Mouse (Mus musculus) c-Kit-positive CD71-positive TER-119-negative erythroid progenitor cells, embryonic 14.5 days (primary cell): ENCODE measurements around the gene Zfp119b.
"Not testable (repeated sequence)": the region's sequence is repeated elsewhere in the genome, so short reads cannot be mapped to it uniquely, and the experiment has no call there.

Experiments
- DNase-seq: peaks from one replicate; pipeline ENCODE4 v3.0.0-alpha.2; 2013; ENCODE audit warnings: low read depth

The Zfp119b gene

GRCm38 (mm10) chr17:55957726-55958583 lies 8.7 kb upstream of the Zfp119b start:
- DNase-seq, result no peak

- peak; percentile 64 for DNase-seq
Measured at GRCm38 (mm10) chr17:55957168-55957567, 7.9 kb upstream of the Zfp119b start.

DNA sequence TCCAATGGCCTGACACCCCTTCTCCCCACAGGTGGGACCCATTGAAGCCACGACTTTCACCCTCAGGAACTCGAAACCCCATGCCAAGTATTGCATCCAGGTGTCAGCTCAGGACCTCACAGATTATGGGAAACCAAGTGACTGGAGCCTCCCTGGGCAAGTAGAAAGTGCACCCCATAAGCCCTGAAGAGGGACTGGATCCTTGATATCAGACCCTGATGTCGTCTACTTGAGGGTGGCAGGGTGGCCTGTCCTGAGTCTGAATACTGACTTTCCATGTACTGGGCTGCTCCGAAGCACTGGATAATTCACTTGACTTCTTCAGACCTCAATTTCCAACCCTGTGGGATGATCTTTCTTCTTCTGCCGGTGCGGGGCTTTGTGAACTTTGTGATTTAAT lies 7.3 kb upstream of the Zfp119b start:
- DNase-seq, result no peak

DNA sequence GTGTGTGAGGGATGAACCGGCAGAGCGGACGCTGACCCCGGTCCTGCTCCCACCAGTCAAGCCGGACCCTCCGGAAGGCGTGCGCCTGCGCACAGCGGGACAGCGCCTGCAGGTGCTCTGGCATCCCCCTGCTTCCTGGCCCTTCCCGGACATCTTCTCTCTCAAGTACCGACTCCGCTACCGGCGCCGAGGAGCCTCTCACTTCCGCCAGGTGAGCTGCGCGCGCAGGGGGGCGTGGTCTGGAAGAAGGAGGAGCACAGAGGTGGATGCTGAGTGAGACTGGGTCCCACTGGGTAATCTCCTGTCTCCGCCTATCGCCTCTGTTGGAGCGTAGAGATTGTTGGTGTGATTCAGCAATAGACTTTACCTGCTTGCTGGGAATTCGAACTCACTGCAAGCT lies 6.8 kb upstream of the Zfp119b start:
- DNase-seq, result peak; percentile 70

DNA sequence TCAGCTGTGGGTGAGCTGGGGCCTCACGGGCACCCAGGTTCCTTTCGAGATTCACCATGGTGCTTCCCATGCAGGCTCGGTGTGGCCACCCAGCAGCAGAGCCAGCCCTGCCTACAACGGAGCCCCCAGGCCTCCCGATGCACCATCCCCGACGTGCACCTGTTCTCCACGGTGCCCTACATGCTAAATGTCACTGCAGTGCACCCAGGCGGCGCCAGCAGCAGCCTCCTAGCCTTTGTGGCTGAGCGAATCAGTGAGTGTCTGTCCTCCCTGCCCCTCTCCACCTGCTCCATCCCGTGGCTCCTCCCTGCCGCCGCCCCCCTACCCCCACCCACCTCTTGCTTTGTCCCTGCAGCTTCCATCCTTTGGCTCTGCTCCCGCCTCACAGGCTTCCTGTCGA lies 4.9 kb upstream of the Zfp119b start:
- no peak for DNase-seq

GRCm38 (mm10) chr17:55953751-55954150 lies 4.5 kb upstream of the Zfp119b start:
- no peak for DNase-seq

DNA sequence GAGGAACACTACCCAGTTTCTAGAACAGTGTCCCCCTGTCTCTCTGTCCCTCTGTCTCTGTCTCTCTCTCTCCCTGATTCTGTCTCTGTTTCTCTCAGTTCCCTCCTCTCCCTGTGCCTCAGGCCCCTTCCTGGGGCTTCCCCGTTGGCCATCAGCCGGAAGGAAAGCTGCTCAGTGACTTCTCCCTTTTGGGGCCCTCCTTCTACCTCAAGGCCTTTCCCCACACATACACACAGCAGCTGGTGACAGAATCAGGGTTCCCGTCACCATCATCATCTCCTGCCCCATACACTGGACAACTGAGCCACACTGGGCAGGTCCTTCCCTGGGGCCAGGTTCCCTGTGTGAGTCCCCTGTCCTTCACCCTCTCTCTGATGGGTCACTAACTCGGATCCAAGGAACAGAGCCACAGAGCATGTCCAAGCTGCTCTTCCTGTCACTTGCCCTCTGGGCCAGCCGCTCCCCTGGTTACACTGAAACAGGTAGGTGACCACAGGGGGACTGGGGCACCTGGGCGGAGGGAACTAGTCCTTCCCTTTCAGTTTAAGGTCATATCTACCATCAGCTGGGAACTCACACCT lies 3.2 kb upstream of the Zfp119b start, which contains the start of gene Ebi3:
Gene Ebi3, plus strand, starts transcription at position 194 of the 581 bp plus-strand sequence.
- no peak for DNase-seq

GRCm38 (mm10) chr17:55952041-55952440 lies 2.7 kb upstream of the Zfp119b start:
- DNase-seq, result no peak

DNA sequence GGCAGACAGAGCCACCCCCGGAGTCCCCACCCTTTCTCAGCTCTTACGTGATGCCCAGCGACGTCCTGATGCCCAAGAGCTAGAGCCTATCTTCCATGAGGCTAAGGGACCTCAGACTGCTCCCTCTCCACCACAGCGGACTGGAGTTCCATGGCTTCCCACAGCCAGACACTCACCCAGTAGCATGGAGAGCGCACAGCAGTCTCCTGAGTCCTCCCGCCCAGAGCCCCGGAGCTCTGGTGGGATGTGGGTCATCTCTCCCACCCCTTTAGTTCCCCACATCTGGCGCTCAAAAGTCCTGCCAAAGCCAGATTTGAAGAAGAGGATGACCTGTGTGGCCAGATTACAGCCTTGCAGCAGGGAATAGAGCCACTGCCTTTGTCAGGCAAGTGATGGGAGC lies 1.3 kb upstream of the Zfp119b start:
- DNase-seq, result no peak

GRCm38 (mm10) chr17:55948647-55949046 lies 653 bp downstream of the Zfp119b start:
- DNase-seq, result no peak

DNA sequence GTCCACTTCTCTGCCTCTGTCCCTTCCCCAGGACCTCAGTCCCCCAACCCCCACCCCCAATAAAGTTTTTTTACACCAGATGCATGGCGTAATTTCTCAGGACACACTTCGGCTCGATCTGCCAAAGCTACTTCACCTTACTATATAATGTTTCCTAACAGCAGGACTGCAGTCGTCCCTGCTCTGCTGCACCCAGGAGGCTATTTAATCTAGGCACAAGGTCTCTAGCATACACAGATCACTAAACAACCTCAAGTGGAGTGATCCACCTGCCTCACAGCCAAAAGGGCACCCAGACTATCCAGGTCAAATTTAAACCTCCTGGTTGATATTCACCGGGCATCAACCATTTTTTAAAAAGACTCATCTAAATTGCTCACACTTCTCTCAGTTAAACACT lies 3.6 kb downstream of the Zfp119b start:
- DNase-seq, result no peak

GRCm38 (mm10) chr17:55944866-55945682 lies 4.2 kb downstream of the Zfp119b start:
- peak; percentile 65 for DNase-seq

GRCm38 (mm10) chr17:55944387-55944865 lies 4.9 kb downstream of the Zfp119b start:
- not testable (repeated sequence) for DNase-seq

DNA sequence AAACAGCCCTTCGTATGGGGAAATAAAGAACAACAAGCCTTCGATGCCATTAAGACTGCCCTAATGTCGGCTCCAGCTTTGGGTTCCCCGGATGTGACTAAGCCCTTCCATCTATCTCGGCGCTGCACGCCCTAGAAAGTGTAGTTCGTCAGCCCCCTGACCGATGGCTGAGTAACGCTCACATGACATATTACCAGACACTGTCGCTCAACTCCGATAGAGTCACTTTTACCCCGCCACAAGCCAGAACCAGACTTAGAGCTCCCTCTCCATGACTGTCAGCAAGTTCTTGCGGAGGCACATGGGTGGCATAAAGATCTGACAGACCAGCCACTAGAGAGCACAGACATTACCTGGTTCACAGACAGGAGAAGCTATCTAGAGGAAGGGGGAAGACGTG lies 16.1 kb downstream of the Zfp119b start:
- DNase-seq, result no peak

- DNase-seq, result peak; percentile 74
Measured at GRCm38 (mm10) chr17:55932635-55933034, 16.7 kb downstream of the Zfp119b start.

- no peak for DNase-seq
Measured at GRCm38 (mm10) chr17:55931553-55932502, 17.5 kb downstream of the Zfp119b start.

DNA sequence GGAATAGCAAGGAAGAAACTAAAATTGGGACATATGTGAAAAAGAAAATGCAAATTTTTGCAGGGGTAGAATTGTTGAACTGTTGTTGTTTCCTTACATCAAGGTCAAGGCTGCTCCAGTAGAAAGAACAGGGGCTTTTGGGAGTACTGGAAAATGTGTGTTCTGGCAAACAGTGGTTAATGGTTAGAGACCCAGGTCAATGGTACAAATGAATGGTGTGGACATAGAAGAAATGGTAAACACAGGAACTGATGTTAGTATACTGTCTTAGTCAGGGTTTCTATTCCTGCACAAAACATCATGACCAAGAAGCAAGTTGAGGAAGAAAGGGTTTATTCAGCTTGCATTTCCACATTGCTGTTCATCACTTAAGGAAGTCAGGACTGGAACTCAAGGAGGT lies 42.6 kb downstream of the Zfp119b start:
- DNase-seq, result no peak

- no peak for DNase-seq
Measured at GRCm38 (mm10) chr17:55904131-55904530, 45.2 kb downstream of the Zfp119b start.

GRCm38 (mm10) chr17:55903687-55904086 lies 45.6 kb downstream of the Zfp119b start:
- no peak for DNase-seq

DNA sequence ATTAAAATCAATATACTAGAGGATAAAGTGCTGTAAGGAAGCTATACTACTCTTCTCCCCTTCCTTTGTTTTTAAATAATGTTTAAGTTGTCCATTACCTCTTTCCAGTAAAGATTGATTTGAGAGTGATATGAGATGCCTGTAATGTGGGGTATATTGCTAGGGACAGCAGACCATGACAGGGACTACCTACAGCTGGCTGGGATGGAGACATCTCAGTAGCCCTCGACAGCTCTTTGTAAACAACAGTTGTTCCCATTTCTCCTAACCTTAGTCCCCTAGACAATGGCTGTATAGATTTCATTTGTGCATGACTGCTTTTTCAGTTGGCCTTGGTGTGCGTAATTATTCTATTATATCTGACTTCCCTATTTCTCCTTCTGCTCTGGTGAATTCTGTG lies 46.2 kb downstream of the Zfp119b start:
- no peak for DNase-seq

DNA sequence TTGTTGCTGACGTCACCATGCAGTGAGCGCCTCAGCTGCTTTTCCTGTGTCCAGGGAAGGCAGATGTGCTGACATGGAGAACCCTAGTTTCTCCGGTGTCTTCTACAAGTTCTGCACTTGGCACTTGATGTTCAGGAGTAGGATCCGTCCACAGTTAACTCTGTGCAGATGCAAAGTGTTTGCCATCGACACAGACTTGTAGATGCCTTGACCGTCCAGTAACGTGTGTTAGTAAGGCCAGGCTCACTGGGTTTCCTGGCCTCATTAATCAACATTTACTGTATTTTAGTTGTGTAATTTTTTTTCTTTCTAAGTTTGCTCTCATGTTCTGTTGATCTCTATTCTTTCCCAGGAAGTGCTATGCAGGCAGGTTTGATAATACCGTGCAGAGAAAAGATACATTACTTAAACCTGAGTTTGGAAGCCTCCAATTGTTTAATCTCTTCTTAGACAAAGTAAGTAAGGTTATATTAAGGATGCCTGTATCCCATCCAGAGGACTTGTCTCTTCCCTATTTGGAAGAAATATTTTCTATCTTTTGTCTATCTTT lies 56.8 kb downstream of the Zfp119b start:
- not testable (repeated sequence) for DNase-seq
